Mouse (Mus musculus): ENCODE results near the gene Natd1.

The Natd1 gene

GRCm38 (mm10) chr11:60914491-60914890 lies at the start of gene Natd1:
Gene Natd1, minus strand, starts transcription at chr11:60914750.
- no peak for DNase-seq (ENCODE audit: low read depth)

- DNase-seq (ENCODE audit: low read depth): no peak
Observed at GRCm38 (mm10) chr11:60962709-60963108, 48.2 kb upstream of the Natd1 start.

- DNase-seq (ENCODE audit: low read depth): no peak
Observed at GRCm38 (mm10) chr11:60961176-60961575, 46.6 kb upstream of the Natd1 start.

GRCm38 (mm10) chr11:60958948-60959347 lies 44.4 kb upstream of the Natd1 start:
- DNase-seq (ENCODE audit: low read depth): no peak

GRCm38 (mm10) chr11:60955621-60956383 lies 41.3 kb upstream of the Natd1 start:
- no peak for DNase-seq (ENCODE audit: low read depth)

GRCm38 (mm10) chr11:60954255-60955104 lies 39.9 kb upstream of the Natd1 start:
- DNase-seq (ENCODE audit: low read depth): no peak

GRCm38 (mm10) chr11:60953803-60954202 lies 39.3 kb upstream of the Natd1 start:
- peak; percentile 63 for DNase-seq (ENCODE audit: low read depth)

- no peak for DNase-seq (ENCODE audit: low read depth)
Observed at GRCm38 (mm10) chr11:60952986-60953385, 38.4 kb upstream of the Natd1 start.

GRCm38 (mm10) chr11:60952362-60952761 lies 37.8 kb upstream of the Natd1 start:
- DNase-seq (ENCODE audit: low read depth): no peak

- no peak for DNase-seq (ENCODE audit: low read depth)
Observed at GRCm38 (mm10) chr11:60951896-60952295, 37.3 kb upstream of the Natd1 start.

GRCm38 (mm10) chr11:60945003-60945402 lies 30.5 kb upstream of the Natd1 start:
- DNase-seq (ENCODE audit: low read depth): no peak

GRCm38 (mm10) chr11:60942263-60943015 lies 27.9 kb upstream of the Natd1 start:
- no peak for DNase-seq (ENCODE audit: low read depth)

- no peak for DNase-seq (ENCODE audit: low read depth)
Observed at GRCm38 (mm10) chr11:60941370-60941769, 26.8 kb upstream of the Natd1 start.

- DNase-seq (ENCODE audit: low read depth): no peak
Observed at GRCm38 (mm10) chr11:60940501-60940900, 26.0 kb upstream of the Natd1 start.

GRCm38 (mm10) chr11:60939487-60939886 lies 24.9 kb upstream of the Natd1 start:
- DNase-seq (ENCODE audit: low read depth): no peak

- DNase-seq (ENCODE audit: low read depth): no peak
Observed at GRCm38 (mm10) chr11:60937611-60938010, 23.1 kb upstream of the Natd1 start.

- no peak for DNase-seq (ENCODE audit: low read depth)
Observed at GRCm38 (mm10) chr11:60935975-60936373, 21.4 kb upstream of the Natd1 start.

GRCm38 (mm10) chr11:60935326-60935974 lies 20.9 kb upstream of the Natd1 start:
- DNase-seq (ENCODE audit: low read depth): peak; percentile 74

GRCm38 (mm10) chr11:60934795-60935194 lies 20.2 kb upstream of the Natd1 start:
- no peak for DNase-seq (ENCODE audit: low read depth)

- DNase-seq (ENCODE audit: low read depth): no peak
Observed at GRCm38 (mm10) chr11:60933178-60933930, 18.8 kb upstream of the Natd1 start.

- peak; percentile 44 for DNase-seq (ENCODE audit: low read depth)
Observed at GRCm38 (mm10) chr11:60932503-60933020, 18.0 kb upstream of the Natd1 start.
